Mouse (Mus musculus) gastrocnemius, postnatal 14 days (tissue): ENCODE measurements at regions not wholly inside any gene's neighbourhood (a gene's known extent, or its start where the extent isn't known, plus 50 kb on each side); places are given as distances from the start of the nearest gene placed in this dataset.
A peak's percentile ranks its signal among the peaks of the same experiment; 100 is the strongest.

Experiments
- DNase-seq: peaks from one replicate; pipeline ENCODE4 v3.0.0; 2021; ENCODE audit warnings: mixed read lengths
- intact Hi-C: fragments of 180-260 bp; cut with DNase I; formaldehyde crosslinking; loops from one replicate; pipeline ENCODE4 v1.15.1; 2025; ENCODE audit warnings: low total_unique reads

- no peak for DNase-seq
- intact Hi-C loops = no loop called here
Observed at GRCm38 (mm10) chr13:41694749-41695419, 89.2 kb downstream of the Tmem170b start.

- DNase-seq = no peak
- intact Hi-C loops = no loop called here
Observed at GRCm38 (mm10) chr13:41696767-41697445, 91.2 kb downstream of the Tmem170b start.

- DNase-seq = no peak
- intact Hi-C loops = no loop called here
Observed at GRCm38 (mm10) chr13:41701345-41701744, 95.6 kb downstream of the Tmem170b start.

- DNase-seq = no peak
- intact Hi-C loops = no loop called here
Observed at GRCm38 (mm10) chr13:41701829-41702231, 96.1 kb downstream of the Tmem170b start.

GRCm38 (mm10) chr13:41703196-41703595, 97.5 kb downstream of the Tmem170b start:
- intact Hi-C loops = no loop called here
- DNase-seq = no peak

- intact Hi-C loops = no loop called here
- DNase-seq = no peak
Observed at GRCm38 (mm10) chr13:41703618-41704017, 97.9 kb downstream of the Tmem170b start.

GRCm38 (mm10) chr13:41704806-41705205, 99.1 kb downstream of the Tmem170b start:
- intact Hi-C loops = no loop called here

GRCm38 (mm10) chr13:41705636-41706035, 99.9 kb downstream of the Tmem170b start:
- no peak for DNase-seq
- intact Hi-C loops = no loop called here

More at GRCm38 (mm10) chr13:41704806-41705205, 99.1 kb downstream of the Tmem170b start:
- DNase-seq = no peak

- no peak for DNase-seq
- intact Hi-C loops = loop anchor here (2.0 kb wide), 1 partner anchor 65 kb away; no protein-coding TSS in a partner anchor
Observed at GRCm38 (mm10) chr13:41707811-41708210, 102.1 kb downstream of the Tmem170b start.

GRCm38 (mm10) chr13:41709071-41709470, 103.4 kb downstream of the Tmem170b start:
- DNase-seq = no peak
- intact Hi-C loops = loop anchor here (2.0 kb wide), 1 partner anchor 66 kb away; no protein-coding TSS in a partner anchor

- peak; percentile 81 for DNase-seq
- intact Hi-C loops = loop anchor here (2.0 to 5.0 kb wide), 2 partner anchors 67 to 533 kb away; no protein-coding TSS in a partner anchor
Observed at GRCm38 (mm10) chr13:41709475-41710227, 103.9 kb downstream of the Tmem170b start.

GRCm38 (mm10) chr13:41712616-41713015, 106.9 kb downstream of the Tmem170b start:
- no peak for DNase-seq
- intact Hi-C loops = loop anchor here (5.0 kb wide), 1 partner anchor 530 kb away; no protein-coding TSS in a partner anchor
